Mouse (Mus musculus) hematopoietic stem cell, adult 5-6 weeks (primary cell): ENCODE results near the gene Hrh2. TPM values are rescaled to one million over a fixed set of nuclear protein-coding genes. Genes with fewer than 3 reads are reported as not detected.

Experiments
- ATAC-seq, 2 experiments: fragments of 125-278 bp in 1 of 2; replicated peaks in 1 of 2; 2 replicates each; pipeline ENCODE4 v1.8.0; 2016 to 2017; ENCODE audit warnings: inconsistent platforms in 2 of 2, mild to moderate bottlenecking in 2 of 2, moderate number of reproducible peaks in 2 of 2, low read depth in 1 of 2, moderate TSS enrichment in 1 of 2; ENCODE audit not compliant: low FRiP score in 2 of 2, poor library complexity in 2 of 2, severe bottlenecking in 2 of 2, insufficient read depth in 1 of 2, low TSS enrichment in 1 of 2
- total RNA-seq: library from RNA; stranded (forward); fragments of 172-1452, 232-1000 nt; gene quantifications from 2 replicates; pipeline ENCODE4 v1.2.3, GENCODE M21; 2017

Hrh2 gene
- total RNA-seq, 1 experiment from 2014 or later = 5.7 TPM

- ATAC-seq = no peak
These were observed 20.2 kb upstream of the Hrh2 start for GRCm38 (mm10) chr13:54171761-54172160.

- ATAC-seq = no peak
These were observed 18.0 kb upstream of the Hrh2 start for GRCm38 (mm10) chr13:54173941-54174340.

GRCm38 (mm10) chr13:54174703-54175102 is 17.2 kb upstream of the Hrh2 start:
- ATAC-seq = 0 out of 4 replicates have a peak, but pooled peaks of 1 of the 2 experiments have one; percentile 25

- ATAC-seq = no peak
These were observed 16.5 kb upstream of the Hrh2 start for GRCm38 (mm10) chr13:54175426-54175825.

- ATAC-seq = no peak
These were observed 15.4 kb upstream of the Hrh2 start for GRCm38 (mm10) chr13:54176406-54177020.

GRCm38 (mm10) chr13:54177346-54177745 is 14.6 kb upstream of the Hrh2 start:
- no peak for ATAC-seq

- no peak for ATAC-seq
These were observed 13.3 kb upstream of the Hrh2 start for GRCm38 (mm10) chr13:54178647-54179046.

GRCm38 (mm10) chr13:54179971-54180370 is 12.0 kb upstream of the Hrh2 start:
- ATAC-seq = no peak

GRCm38 (mm10) chr13:54180461-54180860 is 11.5 kb upstream of the Hrh2 start:
- ATAC-seq = no peak

GRCm38 (mm10) chr13:54181318-54181717 is 10.6 kb upstream of the Hrh2 start:
- ATAC-seq = no peak

- ATAC-seq = no peak
These were observed 10.0 kb upstream of the Hrh2 start for GRCm38 (mm10) chr13:54181947-54182346.

- peak; percentile 55 to 73 for ATAC-seq
These were observed 5.5 kb upstream of the Hrh2 start for GRCm38 (mm10) chr13:54186394-54186793.

GRCm38 (mm10) chr13:54188190-54188706 is 3.7 kb upstream of the Hrh2 start:
- peak; percentile 72 to 74 for ATAC-seq

- ATAC-seq = no peak
These were observed 2.0 kb upstream of the Hrh2 start for GRCm38 (mm10) chr13:54189896-54190295.

- no peak for ATAC-seq
These were observed 748 bp upstream of the Hrh2 start for GRCm38 (mm10) chr13:54191181-54191580.

GRCm38 (mm10) chr13:54193580-54193979 is 1.7 kb downstream of the Hrh2 start:
- no peak for ATAC-seq

GRCm38 (mm10) chr13:54199000-54199399 is 7.1 kb downstream of the Hrh2 start:
- no peak for ATAC-seq

GRCm38 (mm10) chr13:54202458-54202857 is 10.5 kb downstream of the Hrh2 start:
- ATAC-seq = no peak

GRCm38 (mm10) chr13:54203419-54203818 is 11.5 kb downstream of the Hrh2 start:
- no peak for ATAC-seq
